Mouse (Mus musculus) bone marrow macrophage, adult 2 months (primary cell): ENCODE results near the gene Tshr.

Experiments used
- CTCF ChIP-seq: IDR thresholded peaks from 2 replicates; pipeline ENCODE4 v1.5.1; 2012; ENCODE audit warnings: low read depth, mild to moderate bottlenecking, low read length, moderate library complexity
- POLR2A ChIP-seq: IDR thresholded peaks from 2 replicates; pipeline ENCODE4 v1.6.1; 2012; ENCODE audit warnings: mild to moderate bottlenecking, low read depth, low read length, borderline replicate concordance

GRCm38 (mm10) chr12:91579665-91580064 is 195.3 kb downstream of the Tshr start:
- TF ChIP-seq POLR2A (no peak), CTCF (no peak)
